Mouse (Mus musculus) liver, embryonic 13.5 days (tissue): ENCODE measurements around the gene Manbal. TPM values are rescaled to one million over a fixed set of nuclear protein-coding genes. Genes with fewer than 3 reads are reported as not detected.

ENCODE experiments used
- ATAC-seq: fragments of 200-750 bp; cut with Nextera tagmentation; 2 replicates; pipeline ENCODE4 v1.8.0; 2017; ENCODE audit warnings: low read depth, mild to moderate bottlenecking, moderate number of reproducible peaks, moderate library complexity
- DNase-seq: peaks from one replicate; pipeline ENCODE4 v3.0.0; 2022
- H3K27ac ChIP-seq: fragments of 300-500 bp; sonication (generic); 2 replicates; pipeline ENCODE4 v1.5.1; 2015; ENCODE audit warnings: moderate library complexity, mild to moderate bottlenecking, inconsistent platforms
- H3K27me3 ChIP-seq: fragments of 300-500 bp; sonication (generic); 2 replicates; pipeline ENCODE4 v1.6.1; 2015; ENCODE audit warnings: mild to moderate bottlenecking, inconsistent platforms
- H3K36me3 ChIP-seq: fragments of 300-500 bp; sonication (generic); 2 replicates; pipeline ENCODE4 v1.6.1; 2015; ENCODE audit warnings: mild to moderate bottlenecking, inconsistent platforms
- H3K4me1 ChIP-seq: fragments of 300-500 bp; sonication (generic); replicated peaks from 2 replicates; pipeline ENCODE4 v1.6.1; 2015; ENCODE audit warnings: inconsistent platforms
- H3K4me2 ChIP-seq: fragments of 300-500 bp; sonication (generic); 2 replicates; pipeline ENCODE4 v1.6.1; 2015; ENCODE audit warnings: inconsistent platforms, mild to moderate bottlenecking, moderate library complexity
- H3K4me3 ChIP-seq: fragments of 300-500 bp; sonication (generic); replicated peaks from 2 replicates; pipeline ENCODE4 v1.5.1; 2015; ENCODE audit warnings: mild to moderate bottlenecking, inconsistent platforms
- H3K9ac ChIP-seq: fragments of 300-500 bp; sonication (generic); 2 replicates; pipeline ENCODE4 v1.6.1; 2015; ENCODE audit warnings: mild to moderate bottlenecking, inconsistent platforms
- H3K9me3 ChIP-seq: fragments of 300-500 bp; sonication (generic); replicated peaks from 2 replicates; pipeline ENCODE4 v1.6.1; 2016; ENCODE audit warnings: inconsistent platforms
- WGBS: fragments of 180-500 bp; shearing (Covaris S2); methylation state at CpG from one replicate; pipeline ENCODE4 v1.1.7; 2015; ENCODE audit not compliant: insufficient replicate concordance; 5-methylcytosine and 5-hydroxymethylcytosine counted together
- polyA plus RNA-seq: library from polyadenylated mRNA; unstranded; fragments of >200 nt; fragmentation: Nextera tagmentation; extraction: Ambion mirVana; gene quantifications from 2 replicates; pipeline ENCODE4 v1.2.1, GENCODE M21; 2015

Manbal gene
- polyA plus RNA-seq, 1 experiment from 2014 or later: 25.6 TPM

GRCm38 (mm10) chr2:157441363-157441762 lies 74.0 kb downstream of the Manbal start:
- H3K27ac ChIP-seq: no peak overlapping the region
- H3K9ac ChIP-seq: no peak overlapping the region
- WGBS: 80% methylated on average over 1 of the region's 1 CpGs
- H3K4me2 ChIP-seq: no peak overlapping the region
- no peak for DNase-seq
- no peaks in the 10 kb centered on the region for H3K4me1 ChIP-seq
- peaks cover 5% of the 10 kb centered on the region for H3K36me3 ChIP-seq
- H3K4me3 ChIP-seq: no peak overlapping the region
- no peaks in the 10 kb centered on the region for H3K27me3 ChIP-seq
- no peaks in the 10 kb centered on the region for H3K9me3 ChIP-seq
- ATAC-seq: no peak

Other genes with a start within 250 kb of the Manbal start
- 19.4 and 21.5 TPM in 2 replicates for gene Samhd1, start 232.3 kb upstream of the Manbal start, polyA plus RNA-seq
- 20.9 and 27.4 TPM in 2 replicates for gene Rbl1, start 163.1 kb upstream of the Manbal start, polyA plus RNA-seq
- gene Rpn2, start 88.6 kb upstream of the Manbal start, polyA plus RNA-seq: 174 and 185 TPM in 2 replicates
- 0.10 and 0.23 TPM in 2 replicates for gene Mroh8, start 88.0 kb upstream of the Manbal start, polyA plus RNA-seq
- gene Ghrh, start 20.1 kb upstream of the Manbal start, polyA plus RNA-seq: not detected in 2 replicates
- 2.0 TPM in 2 replicates for gene Src, start 50.9 kb downstream of the Manbal start, polyA plus RNA-seq
- gene Nnat, start 192.5 kb downstream of the Manbal start, polyA plus RNA-seq: 34.5 and 35.9 TPM in 2 replicates
- 9.5 and 10.1 TPM in 2 replicates for gene Blcap, start 203.7 kb downstream of the Manbal start, polyA plus RNA-seq